ENCODE assay signal across 8 mouse cellular contexts in the genomic region with DNA sequence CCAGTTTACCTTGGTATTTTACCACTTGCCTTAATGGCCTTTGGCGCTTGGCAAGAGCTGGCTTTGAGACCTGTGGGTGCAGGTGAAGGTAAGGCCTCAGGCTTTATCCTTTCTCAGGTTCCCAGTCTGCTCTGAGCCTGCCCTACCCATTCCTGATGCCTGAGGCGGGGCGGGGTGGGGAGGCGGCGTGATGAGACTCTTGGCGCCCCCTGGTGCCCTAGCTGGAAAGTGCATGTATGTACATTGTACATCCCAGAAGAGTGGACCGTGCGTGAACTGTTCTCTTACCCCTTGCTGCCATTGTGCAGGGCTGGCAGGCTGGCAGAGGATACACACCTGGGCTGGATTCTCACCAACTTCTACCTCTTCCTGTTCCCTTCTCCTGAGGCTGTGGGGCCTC. TPM values are rescaled to one million over a fixed set of nuclear protein-coding genes. Genes with fewer than 3 reads are reported as not detected.
A peak's percentile ranks its signal among the peaks of the same experiment; 100 is the strongest.
DNase-seq lines count a peak whose midpoint lies in the region; ATAC-seq lines count a peak whose summit lies in the region.

No protein-coding gene starts in this region.

- H3K9me3 ChIP-seq in intestine, embryonic 15.5 days: no peaks in the 10 kb centered on the region
- no peaks in the 10 kb centered on the region for H3K9me3 ChIP-seq in limb, embryonic 11.5 days (ENCODE audit: control insufficient read depth, low read length)
- H3K9me3 ChIP-seq in midbrain, embryonic 12.5 days: no peaks in the 10 kb centered on the region

- H3K4me3 ChIP-seq in intestine, embryonic 15.5 days (replicated peaks): no peak overlapping the region
- H3K4me3 ChIP-seq in limb, embryonic 11.5 days (ENCODE audit: low read depth, low read length): no peak overlapping the region
- H3K4me3 ChIP-seq in midbrain, embryonic 12.5 days: no peak overlapping the region

- no peak overlapping the region for H3K9ac ChIP-seq in intestine, embryonic 15.5 days
- no peak overlapping the region for H3K9ac ChIP-seq in limb, embryonic 11.5 days (ENCODE audit: low read length)
- H3K9ac ChIP-seq in midbrain, embryonic 12.5 days (replicated peaks): no peak overlapping the region

- peaks cover under 1% of the 10 kb centered on the region; the same call in 1 of the 2 replicates for H3K36me3 ChIP-seq in intestine, embryonic 15.5 days
- no peaks in the 10 kb centered on the region for H3K36me3 ChIP-seq in limb, embryonic 11.5 days (ENCODE audit: control insufficient read depth, insufficient read depth, low read length)
- no peaks in the 10 kb centered on the region for H3K36me3 ChIP-seq in midbrain, embryonic 12.5 days

- H3K27me3 ChIP-seq in intestine, embryonic 15.5 days (replicated peaks): no peaks in the 10 kb centered on the region; the same call in 1 of the 2 replicates
- peaks cover 8% of the 10 kb centered on the region for H3K27me3 ChIP-seq in limb, embryonic 11.5 days (ENCODE audit: control insufficient read depth, insufficient read depth, low read length)
- H3K27me3 ChIP-seq in midbrain, embryonic 12.5 days: peaks cover 26% of the 10 kb centered on the region

- DNase-seq in ovary, postnatal 10 days (ENCODE audit: low spot score): peak; percentile 61
- DNase-seq in ovary, adult 18-20 months (ENCODE audit: low spot score): no peak
- DNase-seq in cerebellum, postnatal 36 days: peak; percentile 87 to 90
- peak; percentile 69 to 73 for DNase-seq in gastrocnemius, adult 8-10 months (ENCODE audit: low spot score in 2 of 2)
- peak; percentile 91 for DNase-seq in limb, embryonic 11.5 days (ENCODE audit: low spot score)
- peak; percentile 85 to 92 for DNase-seq in spleen, postnatal 10 days (ENCODE audit: low spot score in 2 of 2)

- H3K4me2 ChIP-seq in intestine, embryonic 15.5 days (replicated peaks): no peak overlapping the region
- H3K4me2 ChIP-seq in limb, embryonic 11.5 days (ENCODE audit: low read depth, severe bottlenecking): no peak overlapping the region
- no peak overlapping the region for H3K4me2 ChIP-seq in midbrain, embryonic 12.5 days (replicated peaks)

- WGBS in intestine, embryonic 15.5 days: 2% methylated on average over 8 of the region's 8 CpGs
- 2% methylated on average over 8 of the region's 8 CpGs for WGBS in limb, embryonic 11.5 days
- WGBS in midbrain, embryonic 12.5 days: 1% methylated on average over 8 of the region's 8 CpGs

- no peaks in the 10 kb centered on the region for H3K4me1 ChIP-seq in intestine, embryonic 15.5 days (replicated peaks)
- H3K4me1 ChIP-seq in limb, embryonic 11.5 days (ENCODE audit: control insufficient read depth, insufficient read depth, low read length): no peaks in the 10 kb centered on the region
- peaks cover 12% of the 10 kb centered on the region; the same call in 1 of the 2 replicates for H3K4me1 ChIP-seq in midbrain, embryonic 12.5 days

- no peak overlapping the region for H3K27ac ChIP-seq in intestine, embryonic 15.5 days
- H3K27ac ChIP-seq in limb, embryonic 11.5 days (replicated peaks; ENCODE audit: low read depth, low read length): no peak overlapping the region
- no peak overlapping the region for H3K27ac ChIP-seq in midbrain, embryonic 12.5 days (replicated peaks)

- peak; percentile 85 for ATAC-seq in intestine, embryonic 15.5 days
- 0 out of 2 replicates have a peak, but pooled peaks have one; percentile 54 for ATAC-seq in limb, embryonic 11.5 days (ENCODE audit: insufficient number of reproducible peaks, low FRiP score, low TSS enrichment, low read depth)
- peak; percentile 78 for ATAC-seq in midbrain, embryonic 12.5 days (ENCODE audit: low FRiP score, low read depth)

RNA-seq across cellular contexts. Expression of a gene that starts 16.8 kb away (rescaled TPM):
- 1 to 10 TPM in 2 of 4 experiments, under 1 TPM in 2; 0.48 to 1.2 (median 1.00) TPM for total RNA-seq in gastrocnemius, adult 8-10 months (2022)
- polyA plus RNA-seq in intestine, embryonic 15.5 days (2015; fragmentation: Nextera tagmentation; extraction: Ambion mirVana): 30.9 and 39.2 TPM in 2 replicates
- polyA plus RNA-seq in limb, embryonic 11.5 days (2014; fragmentation: Nextera tagmentation; extraction: Ambion mirVana): 5.4 and 5.7 TPM in 2 replicates
- 19.3 and 20.3 TPM in 2 replicates for polyA plus RNA-seq in midbrain, embryonic 12.5 days (2016; fragmentation: Nextera tagmentation; extraction: Ambion mirVana)

RNA-seq across cellular contexts. Expression of a gene that starts 32.0 kb away (rescaled TPM):
- total RNA-seq in gastrocnemius, adult 8-10 months (2022): 10 to 100 TPM; 59.0 to 76.0 (median 67.8) TPM
- 120 TPM in 2 replicates for polyA plus RNA-seq in intestine, embryonic 15.5 days (2015; fragmentation: Nextera tagmentation; extraction: Ambion mirVana)
- 20.3 and 20.4 TPM in 2 replicates for polyA plus RNA-seq in limb, embryonic 11.5 days (2014; fragmentation: Nextera tagmentation; extraction: Ambion mirVana)
- 34.3 and 42.8 TPM in 2 replicates for polyA plus RNA-seq in midbrain, embryonic 12.5 days (2016; fragmentation: Nextera tagmentation; extraction: Ambion mirVana)

RNA-seq across cellular contexts. Expression of a gene that starts 52.8 kb away (rescaled TPM):
- 10 to 100 TPM; 19.5 to 22.4 (median 21.5) TPM for total RNA-seq in gastrocnemius, adult 8-10 months (2022)
- polyA plus RNA-seq in intestine, embryonic 15.5 days (2015; fragmentation: Nextera tagmentation; extraction: Ambion mirVana): 17.2 and 17.3 TPM in 2 replicates
- polyA plus RNA-seq in limb, embryonic 11.5 days (2014; fragmentation: Nextera tagmentation; extraction: Ambion mirVana): 17.7 and 18.9 TPM in 2 replicates
- 23.6 and 24.6 TPM in 2 replicates for polyA plus RNA-seq in midbrain, embryonic 12.5 days (2016; fragmentation: Nextera tagmentation; extraction: Ambion mirVana)

RNA-seq across cellular contexts. Expression of a gene that starts 54.5 kb away (rescaled TPM):
- under 1 TPM; 0.07 to 0.31 (median 0.15) TPM for total RNA-seq in gastrocnemius, adult 8-10 months (2022)
- 9.6 and 11.2 TPM in 2 replicates for polyA plus RNA-seq in intestine, embryonic 15.5 days (2015; fragmentation: Nextera tagmentation; extraction: Ambion mirVana)
- polyA plus RNA-seq in limb, embryonic 11.5 days (2014; fragmentation: Nextera tagmentation; extraction: Ambion mirVana): 42.6 and 43.5 TPM in 2 replicates
- 47.8 and 49.9 TPM in 2 replicates for polyA plus RNA-seq in midbrain, embryonic 12.5 days (2016; fragmentation: Nextera tagmentation; extraction: Ambion mirVana)
